Comparison of ENCODE assay signal across 29 mouse cellular contexts in genomic region chr5:67446526-67446925, GRCm38 (mm10). TPM values are rescaled to one million over a fixed set of nuclear protein-coding genes. Genes with fewer than 3 reads are reported as not detected.
A peak's percentile ranks its signal among the peaks of the same experiment; 100 is the strongest.
DNase-seq lines count a peak whose midpoint lies in the region; ATAC-seq and TF ChIP-seq lines count a peak whose summit lies in the region.
"Had no signal": no experiment of that assay in that cellular context is flagged by ENCODE, and none has a peak within 500 bp of the region (broad histone marks: within the 10 kb centered on the region; RNA-seq: fewer than 3 reads in every experiment).

No protein-coding gene starts in this region.

- peak; percentile 90 for DNase-seq in heart, adult 11 months
- DNase-seq in heart, postnatal 14 days, result no peak
- peak; percentile 57 for DNase-seq in kidney, postnatal 0 days (ENCODE audit: low spot score)
- DNase-seq in kidney, postnatal 10 days, result no peak
- peak; percentile 49 for DNase-seq in brain, adult 2 months (ENCODE audit: low read depth, low spot score)
- DNase-seq in right cerebral cortex, postnatal 25 days, result no peak
- DNase-seq: adrenal gland, adult 8-10 months; B cell, adult 2 months; cerebellum, adult 11-12 months; cerebellum, adult 9-11 months; gastrocnemius, postnatal 10 days; heart, adult 18-20 months; heart, postnatal 4 days; kidney, adult 2 months; liver, embryonic 13.5 days; lung, adult 18-20 months; spleen, adult 18-20 months had no signal

- intact Hi-C loops in heart, postnatal 14 days (cut with DNase I), result no loop called here

- H3K27me3 ChIP-seq in kidney, postnatal 0 days (ENCODE audit: insufficient read depth, low read length), result no peaks in the 10 kb centered on the region
- peaks cover 6% of the 10 kb centered on the region for H3K27me3 ChIP-seq in megakaryocyte, embryonic 14.5 days (replicated peaks)
- H3K27me3 ChIP-seq: limb, embryonic 15.5 days; liver, embryonic 13.5 days; midbrain, embryonic 15.5 days had no signal

- H3K36me3 ChIP-seq in kidney, postnatal 0 days (ENCODE audit: insufficient read depth, low read length), result no peaks in the 10 kb centered on the region
- H3K36me3 ChIP-seq in megakaryocyte, embryonic 14.5 days (replicated peaks; ENCODE audit: low read length), result no peaks in the 10 kb centered on the region
- H3K36me3 ChIP-seq: limb, embryonic 10.5 days; limb, embryonic 15.5 days; liver, embryonic 13.5 days; midbrain, embryonic 10.5 days; midbrain, embryonic 15.5 days had no signal

- no peaks in the 10 kb centered on the region for H3K9me3 ChIP-seq in kidney, postnatal 0 days (replicated peaks; ENCODE audit: low read length)
- H3K9me3 ChIP-seq in megakaryocyte, embryonic 14.5 days, result no peaks in the 10 kb centered on the region
- H3K9me3 ChIP-seq: limb, embryonic 10.5 days; limb, embryonic 15.5 days; liver, embryonic 13.5 days; midbrain, embryonic 10.5 days; midbrain, embryonic 15.5 days had no signal

- H3K9ac ChIP-seq in kidney, postnatal 0 days (ENCODE audit: low read depth, low read length), result no peak overlapping the region
- H3K9ac ChIP-seq: hindbrain, embryonic 14.5 days; limb, embryonic 15.5 days; liver, embryonic 13.5 days; midbrain, embryonic 15.5 days had no signal

- no peak for TF ChIP-seq CTCF in kidney, postnatal 0 days (IDR thresholded peaks at IDR 0.05; ENCODE audit: low read depth)

- no peak overlapping the region for H3K4me2 ChIP-seq in kidney, postnatal 0 days (ENCODE audit: low read length)
- H3K4me2 ChIP-seq: heart, embryonic 11.5 days; hindbrain, embryonic 14.5 days; limb, embryonic 15.5 days; liver, embryonic 13.5 days; midbrain, embryonic 15.5 days had no signal

- H3K27ac ChIP-seq in kidney, postnatal 0 days, result no peak overlapping the region
- H3K27ac ChIP-seq: hindbrain, embryonic 14.5 days; limb, embryonic 10.5 days; limb, embryonic 15.5 days; liver, embryonic 13.5 days; macrophage; midbrain, embryonic 10.5 days; midbrain, embryonic 15.5 days had no signal

- WGBS in kidney, postnatal 0 days, result 34% methylated on average over 2 of the region's 2 CpGs

- H3K4me3 ChIP-seq in kidney, postnatal 0 days (replicated peaks; ENCODE audit: low read depth, low read length), result no peak overlapping the region
- H3K4me3 ChIP-seq in megakaryocyte, embryonic 14.5 days (replicated peaks), result peak overlapping the region; percentile 21
- H3K4me3 ChIP-seq: erythroblast, embryonic 14.5 days; limb, embryonic 10.5 days; limb, embryonic 15.5 days; liver, embryonic 13.5 days; midbrain, embryonic 10.5 days; midbrain, embryonic 15.5 days had no signal

- no peaks in the 10 kb centered on the region for H3K4me1 ChIP-seq in kidney, postnatal 0 days (replicated peaks; ENCODE audit: insufficient read depth, low read length)
- H3K4me1 ChIP-seq in megakaryocyte, embryonic 14.5 days, result peaks cover 53% of the 10 kb centered on the region
- H3K4me1 ChIP-seq: limb, embryonic 15.5 days had no signal

- ATAC-seq in kidney, postnatal 0 days (replicated peaks; ENCODE audit: low FRiP score, low read depth), result no peak
- ATAC-seq in megakaryocyte, adult 5-6 weeks (ENCODE audit: poor library complexity, severe bottlenecking), result no peak
- ATAC-seq: forebrain, embryonic 16.5 days; inflammation-experienced regulatory T-cells, adult 6 months; midbrain, embryonic 15.5 days had no signal

RNA-seq across cellular contexts. Expression of gene Bend4, which starts 18.4 kb away (rescaled TPM):
- total RNA-seq in heart, postnatal 14 days (2021), result 1 to 10 TPM; 3.7 to 3.8 TPM
- 2.2 and 2.7 TPM in 2 replicates for polyA plus RNA-seq in kidney, postnatal 0 days (2015; fragmentation: Nextera tagmentation; extraction: Ambion mirVana)
- 0.35 and 0.88 TPM in 2 replicates for polyA plus RNA-seq in megakaryocyte, embryonic 14.5 days (2012; ENCODE audit: insufficient read depth, low replicate concordance)
- total RNA-seq in megakaryocyte, adult 5-6 weeks (2015), result 1.1 and 1.8 TPM in 2 replicates
- 1.7 and 1.8 TPM in 2 replicates for total RNA-seq in megakaryocyte, adult 5-6 weeks (2017)

Comparison
In these comparisons a context has a peak if more than half of its experiments do, and no peak if none do; other contexts are left out.
1. DNase-seq: peak in heart, adult 11 months (single experiment), kidney, postnatal 0 days (single experiment) and brain, adult 2 months (single experiment); none in heart, postnatal 14 days (0 of 2), kidney, postnatal 10 days (single experiment) and right cerebral cortex, postnatal 25 days (single experiment).